Mouse (Mus musculus) cerebellum, postnatal 36 days (tissue): Measurements from ENCODE around the gene Vcam1.

Source experiments
- DNase-seq, 2 experiments: peaks; one replicate each; pipeline ENCODE4 v3.0.0; 2021 to 2022; ENCODE audit warnings: mixed read lengths in 2 of 2

The Vcam1 gene

DNA sequence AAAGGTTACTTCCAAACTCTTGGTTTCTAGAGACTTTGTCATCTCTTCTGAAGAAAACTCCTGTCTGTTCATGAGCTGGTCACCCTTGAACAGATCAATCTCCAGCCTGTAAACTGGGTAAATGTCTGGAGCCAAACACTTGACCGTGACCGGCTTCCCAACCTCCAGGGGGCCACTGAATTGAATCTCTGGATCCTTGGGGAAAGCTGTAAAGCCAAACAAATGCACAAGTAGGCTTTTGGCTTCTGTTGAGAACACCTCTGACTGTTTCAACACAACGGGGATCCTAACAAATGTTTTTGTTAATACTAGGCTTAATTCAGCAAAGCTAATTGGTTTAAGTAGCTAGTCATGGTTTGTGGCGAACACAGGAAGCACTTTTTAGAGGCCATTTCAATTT, 3.4 kb downstream of the Vcam1 start:
- DNase-seq, result no peak

DNA sequence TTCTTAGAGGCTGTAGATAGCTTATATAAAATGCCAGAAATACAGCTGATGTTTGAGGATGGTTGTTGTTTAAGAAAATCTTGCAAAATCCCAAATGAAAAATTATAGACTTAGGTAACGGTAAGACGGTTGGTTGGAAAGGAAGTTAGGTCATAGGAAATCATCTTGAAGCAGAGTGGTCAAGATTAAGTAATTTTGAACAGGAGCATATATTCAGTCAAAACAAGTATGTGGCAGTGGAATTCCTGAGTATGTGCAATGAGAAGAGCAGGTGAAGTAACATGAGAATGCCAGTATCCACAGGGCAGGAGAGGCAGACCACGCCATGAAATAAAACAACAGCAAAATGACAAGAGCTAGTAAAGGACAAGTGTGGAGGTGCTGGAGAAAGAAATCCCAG, 5.7 kb downstream of the Vcam1 start:
- DNase-seq, result no peak

DNA sequence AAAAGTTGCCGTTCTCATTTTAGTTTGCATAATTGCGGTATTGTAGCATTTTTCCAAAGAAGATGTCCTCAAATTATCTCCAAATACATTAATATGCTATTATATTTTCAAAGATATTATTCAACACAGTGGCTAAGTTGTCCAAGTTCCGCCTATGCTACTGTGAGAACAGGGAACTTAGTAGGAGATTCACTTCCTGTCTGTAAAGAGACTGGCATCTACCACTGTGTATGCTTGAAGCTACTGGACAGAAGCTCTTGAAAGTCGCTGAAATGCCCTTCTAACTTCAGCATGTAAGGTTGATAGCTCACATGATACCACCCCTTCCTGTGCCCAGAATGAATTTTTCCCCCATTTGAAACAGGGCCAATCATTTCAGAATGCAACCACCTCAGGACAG, 6.8 kb downstream of the Vcam1 start:
- DNase-seq, result no peak

DNA sequence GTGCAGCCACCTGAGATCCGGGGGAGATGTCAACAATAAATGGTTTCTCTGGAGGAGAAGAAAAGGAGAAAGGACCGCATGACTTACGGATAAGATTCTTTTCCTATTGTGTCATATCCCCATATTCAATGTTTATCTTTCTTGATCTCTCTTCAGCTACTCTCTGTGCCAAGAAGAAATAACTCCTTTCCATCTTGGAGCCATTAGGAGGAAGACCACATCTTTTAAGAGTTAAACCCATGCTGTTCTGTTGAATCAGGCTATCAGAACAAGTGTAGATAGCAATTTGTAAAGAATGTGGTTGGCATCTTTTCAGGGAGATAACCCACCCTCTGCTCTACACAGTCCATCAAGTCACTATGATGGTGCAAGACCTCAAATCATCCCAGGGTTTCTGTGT, 8.5 kb downstream of the Vcam1 start:
- DNase-seq, result no peak

DNA sequence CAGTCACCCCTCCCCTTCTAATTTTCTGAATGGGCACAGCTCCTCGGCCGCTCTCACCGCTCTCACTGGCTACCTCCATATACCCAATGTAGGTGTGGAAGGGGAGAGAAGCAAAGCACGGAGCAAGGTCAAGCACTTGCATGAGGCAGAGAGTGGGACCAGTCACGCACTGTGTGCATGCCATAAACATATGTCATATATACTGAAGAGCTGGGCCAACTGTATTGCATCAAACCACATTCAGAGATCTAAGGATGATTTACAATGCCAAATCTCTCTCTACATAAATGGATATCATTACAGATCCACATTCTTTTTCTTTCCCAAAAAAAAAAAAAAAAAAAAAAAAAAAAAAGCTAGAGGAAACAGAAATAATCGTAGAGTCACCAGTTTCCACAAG, 9.1 kb downstream of the Vcam1 start:
- DNase-seq, result no peak

DNA sequence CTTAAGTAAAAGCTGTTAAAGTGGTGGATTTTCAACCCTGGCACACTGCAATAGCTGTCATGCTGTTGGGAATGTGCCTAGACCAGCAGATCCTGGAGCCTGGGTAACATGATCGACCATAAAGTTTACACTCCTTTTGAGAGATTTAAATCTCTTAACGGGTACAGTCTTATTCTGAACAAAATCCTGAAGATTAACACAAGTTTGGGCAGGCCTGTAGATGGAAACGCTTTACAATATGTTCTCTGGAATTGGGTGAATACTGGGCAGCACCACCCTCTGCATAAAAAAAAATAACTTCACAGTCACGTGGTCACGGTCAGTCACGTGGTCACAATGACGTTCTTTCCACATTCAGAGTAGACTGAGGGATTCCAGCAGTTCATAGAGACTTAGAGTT, 10.3 kb downstream of the Vcam1 start:
- DNase-seq, result no peak

DNA sequence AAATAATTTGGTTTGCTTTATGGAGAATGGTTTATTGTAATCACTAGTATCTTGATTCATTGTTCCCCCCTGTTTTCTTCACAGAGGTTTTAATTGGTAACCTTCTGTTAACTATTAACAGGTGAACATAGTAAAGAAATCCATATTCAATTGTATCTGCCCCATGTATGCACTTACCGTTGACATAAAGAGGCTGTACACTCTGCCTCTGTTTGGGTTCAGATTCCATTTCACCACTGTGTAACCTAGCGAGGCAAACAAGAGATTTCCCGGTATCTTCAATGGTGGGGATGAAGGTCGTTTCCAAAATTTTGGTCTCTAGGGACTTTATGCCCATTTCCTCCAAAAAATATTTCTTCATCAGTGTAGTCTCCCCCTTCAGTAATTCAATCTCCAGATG, 12.4 kb downstream of the Vcam1 start:
- no peak for DNase-seq

DNA sequence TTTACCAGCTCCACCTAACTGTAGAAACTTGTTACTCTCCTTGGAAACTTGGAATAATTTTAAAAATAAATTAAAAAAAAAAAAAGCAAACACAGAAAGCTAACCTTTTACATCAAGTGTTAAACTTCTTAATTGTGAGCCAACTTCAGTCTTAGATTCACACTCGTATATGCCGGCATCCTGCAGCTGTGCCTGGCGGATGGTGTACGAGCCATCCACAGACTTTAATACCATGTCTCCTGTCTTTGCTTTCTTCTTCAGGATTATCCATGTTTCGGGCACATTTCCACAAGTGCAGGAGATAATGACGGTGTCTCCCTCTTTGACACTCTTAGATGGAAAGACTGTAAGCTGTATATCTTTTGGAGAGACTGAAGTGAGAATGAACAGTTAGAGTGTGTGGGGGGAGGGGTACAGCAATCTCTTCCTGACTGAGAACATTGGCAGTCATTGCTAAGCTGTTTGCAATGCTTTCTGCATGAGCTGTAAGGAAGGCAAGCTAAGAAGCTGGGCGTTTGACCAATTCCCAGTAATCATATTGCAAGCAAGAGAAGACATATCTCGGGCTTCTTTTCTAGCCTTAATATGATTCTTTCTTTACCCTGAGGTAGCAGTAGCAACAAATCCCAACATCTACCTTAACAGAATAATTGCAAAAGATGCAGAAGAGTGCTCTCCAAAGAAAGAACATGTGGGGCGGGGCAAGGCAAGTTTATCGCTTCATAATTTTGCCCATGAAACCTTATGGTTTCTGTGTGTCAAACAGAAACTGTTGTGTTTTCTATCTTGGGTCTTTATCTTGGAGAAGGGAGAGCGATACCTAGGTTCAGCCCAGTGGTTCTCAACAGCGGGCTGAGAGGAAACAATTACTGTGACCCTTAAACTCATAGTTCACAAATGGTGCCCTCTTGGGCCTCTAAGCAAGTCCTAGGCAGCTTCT, 15.0 kb downstream of the Vcam1 start:
- DNase-seq, result no peak

DNA sequence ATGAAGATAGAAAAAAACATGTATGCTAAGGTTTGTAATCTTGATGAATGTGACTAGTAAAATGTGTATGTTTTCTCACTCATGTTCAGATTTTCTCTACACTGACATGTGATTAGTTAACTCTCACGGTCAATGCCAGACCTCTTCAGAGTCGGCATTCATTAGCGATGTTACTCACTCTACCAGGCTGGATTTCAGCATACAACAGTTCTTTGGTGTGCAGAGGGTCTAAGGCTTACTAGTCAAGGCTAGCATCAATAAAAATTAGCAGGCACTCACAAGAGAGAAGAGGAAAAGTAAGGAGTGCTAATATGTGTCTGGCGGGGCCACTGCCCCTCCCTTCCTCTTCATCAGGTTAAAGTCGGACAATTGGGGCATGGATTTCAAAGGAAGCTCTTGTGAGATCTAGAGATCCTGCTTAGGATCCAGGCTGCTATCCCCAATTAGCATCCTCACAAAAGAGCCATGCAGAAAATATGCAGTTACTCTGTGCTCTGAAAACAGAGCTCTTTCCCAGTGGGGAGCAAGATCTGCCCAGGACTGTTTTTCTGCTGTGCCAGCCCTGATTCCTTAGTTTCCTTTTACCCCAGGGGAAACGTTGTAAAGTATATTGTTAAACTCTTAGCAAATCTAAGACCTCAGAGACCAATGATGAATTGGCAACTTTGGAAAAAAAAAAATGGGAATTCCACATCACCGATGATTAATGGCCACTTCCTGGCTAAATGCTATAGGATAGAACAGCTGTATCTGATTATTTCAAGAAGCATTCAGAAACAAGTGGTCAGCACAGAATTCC, 15.8 kb downstream of the Vcam1 start:
- no peak for DNase-seq

DNA sequence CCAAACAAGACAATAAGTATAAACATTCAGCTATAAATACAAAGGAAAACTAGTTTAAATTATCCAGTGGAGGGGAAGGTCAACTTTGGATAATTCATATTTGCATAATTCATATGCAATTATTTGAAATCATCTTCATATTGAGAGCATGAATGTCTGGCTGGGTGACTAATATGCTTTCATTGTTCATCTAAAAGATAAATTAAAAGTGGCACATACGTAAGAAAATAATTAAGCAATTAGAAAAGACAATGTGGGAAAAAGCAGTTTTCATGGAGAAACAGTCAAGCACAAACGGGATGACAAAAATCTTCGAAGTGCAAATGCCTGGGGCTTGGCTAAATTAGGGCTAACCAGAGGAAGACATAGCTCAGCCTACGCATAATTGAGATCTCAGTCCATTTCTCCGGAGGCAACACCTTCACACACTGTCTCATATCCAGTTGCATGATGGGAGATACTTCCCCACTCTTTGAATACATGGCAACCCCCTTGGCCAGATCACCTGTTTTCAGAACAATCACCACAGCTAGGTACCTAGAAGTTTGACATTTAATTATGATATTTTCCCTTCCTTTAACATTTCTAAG, 16.6 kb downstream of the Vcam1 start:
- DNase-seq, result no peak

DNA sequence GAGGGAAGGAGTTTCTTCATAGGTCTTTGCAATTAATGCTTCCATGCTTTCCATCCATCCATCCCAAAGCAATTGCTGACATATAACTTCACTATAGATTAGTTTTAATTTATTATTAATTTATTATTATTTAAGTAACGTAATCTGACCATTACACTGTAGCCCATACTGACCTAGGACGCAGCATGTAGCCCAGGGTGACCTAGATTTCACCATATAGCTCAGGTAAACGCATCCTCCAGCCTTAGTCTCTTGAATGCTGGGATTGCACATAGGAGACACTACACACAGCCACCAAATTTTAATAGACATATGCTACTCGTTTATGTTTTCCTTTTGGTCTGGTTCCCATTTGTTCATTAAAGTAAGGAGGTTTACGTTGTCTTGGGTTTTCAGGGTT, 23.8 kb downstream of the Vcam1 start:
- no peak for DNase-seq

DNA sequence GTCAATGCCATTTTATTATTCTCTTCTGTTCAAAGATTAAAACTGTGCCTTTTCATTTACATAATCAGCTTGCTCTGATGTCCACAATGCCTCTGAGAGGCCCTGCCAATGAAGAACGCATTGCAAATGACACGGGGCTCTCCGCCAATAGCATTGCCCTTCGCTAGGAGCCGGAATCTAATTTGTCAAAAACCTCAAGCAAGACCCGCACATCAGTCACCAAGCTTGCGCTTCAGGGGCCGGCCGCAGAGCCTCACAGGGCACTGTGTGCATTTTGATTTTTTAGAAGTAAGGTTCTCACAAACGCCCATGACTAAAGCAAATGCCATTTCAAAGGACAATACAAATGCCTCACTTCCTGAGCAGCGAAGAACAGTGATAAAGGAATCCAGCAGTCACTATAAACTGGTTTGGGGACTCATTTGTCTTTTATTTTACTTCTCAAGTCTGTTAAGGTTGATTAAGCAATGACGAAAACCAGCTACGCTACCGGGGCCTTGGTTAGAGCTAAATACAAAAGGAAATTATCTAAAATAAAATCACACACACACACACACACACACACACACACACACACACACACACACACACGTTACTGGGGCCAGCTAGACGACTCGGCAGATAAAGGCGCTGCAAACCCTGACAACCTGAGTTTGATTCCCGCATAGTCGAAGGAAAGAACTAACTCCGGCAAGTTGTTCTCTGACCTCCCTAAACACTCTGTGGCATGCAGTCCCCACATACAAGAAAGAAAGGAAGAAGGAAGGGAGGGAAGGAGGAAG, 24.4 kb downstream of the Vcam1 start:
- DNase-seq, result peak; percentile 63

DNA sequence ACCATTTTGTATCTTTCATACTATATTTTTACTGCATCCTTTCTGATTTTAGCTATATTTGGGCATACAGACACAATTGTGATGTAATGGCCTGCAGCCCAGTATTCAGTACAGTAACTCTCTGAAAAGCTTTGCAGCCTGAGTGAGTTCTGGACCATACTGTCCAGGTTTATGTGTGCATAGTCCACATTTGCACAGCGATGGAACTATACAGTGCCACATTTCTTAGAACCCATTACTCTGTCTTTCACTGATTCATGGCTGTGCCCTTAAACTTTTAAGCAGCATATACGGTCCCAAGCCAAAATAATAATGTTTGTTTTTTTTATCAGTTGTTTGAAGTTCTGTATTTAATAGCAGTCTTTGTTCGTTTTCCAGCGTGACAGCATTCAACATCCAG, 25.2 kb downstream of the Vcam1 start:
- no peak for DNase-seq

DNA sequence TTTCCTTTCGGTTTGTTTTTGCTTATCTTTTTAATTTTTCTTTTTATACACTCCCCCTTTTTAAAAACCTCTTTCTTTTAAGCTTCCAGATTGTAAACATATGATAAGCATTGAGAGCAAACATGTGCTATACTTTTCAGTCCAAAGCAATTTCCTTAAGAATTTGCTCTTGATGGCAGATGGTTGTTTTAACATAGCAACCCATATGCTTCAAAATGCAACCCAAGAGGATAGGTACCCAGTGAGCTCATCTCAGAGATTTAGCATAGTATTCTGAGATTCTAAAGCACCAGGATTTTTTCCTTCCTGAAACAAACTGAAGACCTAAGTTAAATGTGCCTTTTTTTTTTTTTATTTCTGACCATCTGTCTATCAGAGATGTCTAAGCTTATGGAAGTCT, 28.6 kb downstream of the Vcam1 start:
- DNase-seq, result no peak

DNA sequence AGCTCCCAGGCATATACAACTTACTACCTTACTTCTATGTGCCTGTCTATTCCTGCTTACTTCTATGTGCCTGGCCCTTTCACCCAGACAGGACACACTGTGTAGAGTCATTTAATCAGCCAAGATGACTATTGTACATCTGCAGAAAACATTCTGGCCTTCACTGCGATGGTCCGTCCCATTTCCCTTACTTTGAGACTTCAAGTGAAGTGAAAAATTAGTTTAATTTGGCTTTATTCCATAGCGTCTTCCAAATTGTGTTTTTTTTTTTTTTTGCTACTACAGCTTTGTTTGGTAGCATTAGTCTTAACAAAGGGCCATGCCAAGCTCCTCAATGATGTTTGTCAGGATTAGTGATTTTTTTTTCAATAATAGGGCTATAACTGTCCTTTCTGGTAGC, 33.6 kb downstream of the Vcam1 start:
- no peak for DNase-seq

DNA sequence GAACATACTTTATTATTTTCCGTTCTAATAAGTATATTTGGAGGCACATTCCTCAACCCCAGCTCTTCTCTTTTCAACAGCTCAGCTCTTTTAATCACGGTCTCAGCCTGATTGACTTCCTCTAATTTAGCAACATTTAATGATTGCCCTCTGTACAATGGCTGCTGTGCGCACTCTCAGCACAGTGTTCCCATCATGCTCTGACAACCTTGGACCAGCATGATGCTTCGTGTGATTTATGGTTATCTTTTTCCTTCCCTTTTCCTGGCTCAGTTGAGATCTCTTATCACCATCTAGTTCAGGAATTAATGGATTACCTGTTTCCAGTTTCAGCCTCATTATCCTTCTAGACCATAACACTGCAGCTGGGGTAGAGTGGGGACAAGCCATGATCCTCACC, 34.2 kb downstream of the Vcam1 start:
- DNase-seq, result no peak

DNA sequence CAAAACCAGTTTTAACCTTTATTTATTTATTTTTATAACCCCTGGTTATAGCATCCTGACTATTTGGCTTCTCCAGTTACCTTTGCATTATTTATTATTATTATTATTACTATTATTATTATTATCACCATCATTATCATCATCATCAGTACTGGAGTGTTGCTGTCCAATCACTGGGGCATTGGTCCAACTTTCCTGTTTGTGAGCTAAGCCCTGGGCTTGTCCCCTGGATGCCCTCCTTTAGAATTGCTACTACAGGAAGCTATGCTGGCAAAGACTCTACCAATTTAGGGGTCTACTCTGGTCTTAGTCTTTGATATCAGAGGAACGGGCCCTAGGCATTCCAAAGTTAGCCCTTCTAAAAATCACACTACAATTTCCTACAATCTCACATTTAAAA, 34.6 kb downstream of the Vcam1 start:
- no peak for DNase-seq

DNA sequence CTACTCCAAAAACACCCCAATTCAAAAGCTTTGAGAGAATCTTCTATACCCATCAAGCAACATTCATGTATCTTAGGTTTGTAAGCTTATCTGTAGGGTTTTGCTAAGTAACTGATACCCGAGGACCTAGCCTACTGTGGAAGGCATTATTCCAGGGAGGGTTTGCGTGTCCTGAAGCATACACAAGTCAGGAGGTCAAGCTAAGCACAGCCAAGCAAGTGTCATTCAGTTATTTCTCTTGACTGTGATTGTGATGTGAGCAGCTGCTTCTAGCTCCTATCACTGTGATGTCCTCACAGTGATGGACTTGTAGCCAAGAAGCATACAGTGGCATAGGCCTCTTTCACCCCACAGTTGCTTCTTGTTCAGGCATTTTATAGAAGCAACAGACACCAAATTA, 35.2 kb downstream of the Vcam1 start:
- no peak for DNase-seq

DNA sequence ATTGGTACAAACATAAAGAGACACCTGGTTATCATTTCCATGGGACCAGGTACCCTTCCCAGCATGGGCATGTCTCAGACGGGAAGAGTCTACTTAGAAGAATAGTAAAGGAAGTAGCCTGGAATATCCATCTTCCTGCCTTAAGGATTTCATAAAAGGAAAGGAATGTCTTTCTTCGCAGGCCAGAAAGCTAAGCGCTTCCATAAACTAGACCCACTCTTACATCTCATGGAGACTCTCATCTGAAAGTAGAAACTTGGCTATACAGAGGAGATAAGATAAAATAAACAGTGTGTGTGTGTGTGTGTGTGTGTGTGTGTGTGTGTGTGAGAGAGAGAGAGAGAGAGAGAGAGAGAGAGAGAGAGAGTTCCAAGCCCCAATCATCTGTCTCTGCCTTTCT, 36.9 kb downstream of the Vcam1 start:
- no peak for DNase-seq

DNA sequence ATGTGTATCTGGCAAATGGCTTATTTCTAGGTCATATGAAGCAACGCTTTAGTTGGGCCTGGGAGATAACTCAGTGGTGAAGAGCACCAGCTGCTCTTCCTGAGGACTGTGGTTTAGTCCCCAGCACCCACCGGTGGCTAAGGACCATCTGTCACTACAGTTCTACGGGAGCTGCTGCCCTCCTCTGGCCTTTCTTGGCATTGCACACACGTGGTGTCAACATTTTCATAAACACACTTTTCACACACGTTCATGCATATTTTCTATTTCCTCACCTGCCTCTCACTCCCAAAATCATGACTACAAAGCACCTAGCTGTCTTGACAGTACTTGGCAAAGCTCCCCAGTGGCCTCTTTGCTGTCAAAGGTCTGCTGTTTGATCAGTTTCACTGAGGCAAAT, 37.8 kb downstream of the Vcam1 start:
- DNase-seq, result no peak

DNA sequence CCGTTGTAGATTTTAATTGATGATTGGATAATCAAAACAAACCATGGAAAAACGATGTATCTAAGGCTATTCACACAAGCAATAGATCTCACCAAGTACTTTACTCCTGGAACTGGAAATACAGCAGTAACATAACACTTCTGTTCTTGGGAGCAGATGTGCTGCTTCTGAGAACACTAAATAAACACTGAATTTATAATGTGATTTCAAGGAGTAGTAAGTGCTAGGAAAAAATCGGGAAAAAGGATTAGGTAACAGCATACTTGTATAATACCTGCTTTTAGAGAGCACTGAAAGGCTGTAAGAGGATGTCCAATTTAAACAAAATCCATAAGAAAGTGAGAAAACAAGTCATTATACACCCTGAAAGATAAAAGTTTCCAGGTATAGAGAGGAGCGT, 43.5 kb downstream of the Vcam1 start:
- no peak for DNase-seq

DNA sequence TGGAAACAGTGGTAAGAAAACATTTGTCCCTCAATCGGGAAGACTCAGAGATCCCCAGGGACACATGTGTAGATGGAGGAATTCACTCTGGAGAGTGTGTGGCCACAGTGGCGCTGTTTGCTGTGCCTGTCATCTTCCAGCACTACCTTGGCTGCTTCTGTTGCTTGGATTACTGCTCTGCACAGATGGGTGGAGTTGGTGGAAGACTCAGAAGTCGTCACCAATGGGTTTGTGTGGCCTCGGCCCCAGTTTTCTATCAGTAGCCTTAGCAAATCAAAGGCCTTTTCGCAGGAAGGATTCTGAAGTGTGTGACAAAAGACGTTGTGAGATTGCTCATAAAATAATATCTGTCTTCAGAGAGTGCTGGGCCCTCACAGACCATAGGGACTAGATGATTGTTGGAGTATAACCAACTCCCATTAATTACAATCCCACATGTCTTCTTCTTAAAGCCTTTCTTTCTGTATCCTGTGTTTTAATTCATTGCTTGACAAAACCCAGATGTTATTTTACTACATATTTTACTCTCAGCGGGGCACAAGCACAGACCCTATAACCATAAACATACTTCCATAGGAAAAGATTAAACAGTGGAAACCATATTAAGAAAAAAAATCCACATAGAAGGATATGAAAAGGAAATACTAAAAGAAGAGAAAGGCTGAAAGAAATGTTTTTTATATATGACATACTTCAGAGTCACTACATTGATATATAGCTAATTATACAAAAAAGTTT, 48.4 kb downstream of the Vcam1 start:
- DNase-seq, result no peak
